Mouse (Mus musculus) liver, embryonic 14.5 days (tissue): ENCODE measurements at regions not wholly inside any gene's neighbourhood (a gene's known extent, or its start where the extent isn't known, plus 50 kb on each side); places are given as distances from the start of the nearest gene placed in this dataset.

Experiments used
- ATAC-seq: fragments of 200-750 bp; cut with Nextera tagmentation; 2 replicates; pipeline ENCODE4 v1.8.0; 2017; ENCODE audit warnings: moderate number of reproducible peaks, mild to moderate bottlenecking, moderate library complexity; ENCODE audit not compliant: insufficient read depth
- DNase-seq, 3 experiments: peaks; one replicate each; pipeline ENCODE4 v3.0.0-alpha.2; 2012 to 2013; ENCODE audit warnings: low read depth in 3 of 3, low spot score in 3 of 3
- H3K27ac ChIP-seq: fragments of 300-500 bp; sonication (generic); 2 replicates; pipeline ENCODE4 v1.5.1; 2014; ENCODE audit warnings: moderate library complexity, mild to moderate bottlenecking, control low read depth, inconsistent platforms
- H3K27me3 ChIP-seq: fragments of 300-500 bp; sonication (generic); 2 replicates; pipeline ENCODE4 v1.6.1; 2014; ENCODE audit warnings: mild to moderate bottlenecking, low read length, moderate library complexity; ENCODE audit not compliant: control insufficient read depth, insufficient read depth
- H3K36me3 ChIP-seq: fragments of 300-500 bp; sonication (generic); replicated peaks from 2 replicates; pipeline ENCODE4 v1.6.1; 2014; ENCODE audit warnings: low read depth; ENCODE audit not compliant: control insufficient read depth, insufficient read depth
- H3K4me1 ChIP-seq, 2 experiments: fragments of 200-500 bp in 1 of 2; fragments of 300-500 bp in 1 of 2; sonication (generic) in 1 of 2; replicated peaks; 2 replicates each; pipeline ENCODE4 v1.6.1; 2012 to 2014; ENCODE audit warnings: antibody characterized with exemption in 1 of 2, inconsistent platforms in 1 of 2, low read length in 1 of 2; ENCODE audit not compliant: control insufficient read depth in 2 of 2, insufficient read depth in 2 of 2
- H3K4me2 ChIP-seq: fragments of 300-500 bp; sonication (generic); 2 replicates; pipeline ENCODE4 v1.6.1; 2014; ENCODE audit warnings: low read depth, mild to moderate bottlenecking, control low read depth, moderate library complexity
- H3K4me3 ChIP-seq, 2 experiments: fragments of 200-500 bp in 1 of 2; fragments of 300-500 bp in 1 of 2; sonication (generic) in 1 of 2; 2 replicates each; pipeline ENCODE4 v1.5.1; 2012 to 2014; ENCODE audit warnings: low read depth in 2 of 2, low read length in 2 of 2, mild to moderate bottlenecking in 2 of 2, control low read depth in 1 of 2, inconsistent platforms in 1 of 2, moderate library complexity in 1 of 2; ENCODE audit not compliant: insufficient read depth in 1 of 2
- H3K9ac ChIP-seq: fragments of 300-500 bp; sonication (generic); replicated peaks from 2 replicates; pipeline ENCODE4 v1.6.1; 2014; ENCODE audit warnings: mild to moderate bottlenecking, control low read depth, moderate library complexity
- H3K9me3 ChIP-seq: fragments of 300-500 bp; sonication (generic); 2 replicates; pipeline ENCODE4 v1.6.1; 2016; ENCODE audit warnings: low read length, mixed read lengths; ENCODE audit not compliant: control insufficient read depth
- CTCF ChIP-seq: IDR thresholded peaks from 2 replicates; pipeline ENCODE4 v1.5.1; 2016; ENCODE audit warnings: antibody characterized with exemption, low read depth, control low read depth
- EP300 ChIP-seq: IDR thresholded peaks from 2 replicates; pipeline ENCODE4 v1.6.1; 2016; ENCODE audit warnings: antibody characterized with exemption, low read depth
- WGBS: fragments of 180-500 bp; shearing (Covaris S2); extraction: QIAGEN DNeasy Blood & Tissue Kit; methylation state at CpG from one replicate; pipeline ENCODE4 v1.1.7; 2014; ENCODE audit not compliant: insufficient replicate concordance; 5-methylcytosine and 5-hydroxymethylcytosine counted together

DNA sequence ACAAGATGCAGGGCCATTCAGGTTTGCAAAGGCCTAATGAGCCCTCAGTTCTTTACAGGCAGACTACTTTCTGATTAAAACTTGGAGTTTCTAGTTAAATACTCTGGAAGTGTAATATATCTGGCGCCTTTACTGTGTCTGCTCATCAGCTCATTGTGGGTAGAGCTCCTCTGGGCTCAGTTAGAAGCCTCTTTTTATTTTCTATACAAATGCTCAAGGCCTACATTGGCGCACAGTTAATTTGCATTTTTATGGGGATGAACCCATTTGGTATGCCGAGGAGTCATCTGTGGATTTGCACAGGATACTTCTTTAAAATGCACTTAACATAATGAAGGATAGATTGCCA is 573.5 kb downstream of the Rps29 start:
- 49% methylated on average over 3 of the region's 3 CpGs for WGBS
- Histone ChIP-seq H3K27ac (no peak overlapping the region), H3K9me3 (no peaks in the 10 kb centered on the region), H3K36me3 (no peaks in the 10 kb centered on the region), H3K27me3 (no peaks in the 10 kb centered on the region), H3K4me3 (no peak overlapping the region), H3K9ac (no peak overlapping the region), H3K4me2 (no peak overlapping the region), H3K4me1 (no peaks in the 10 kb centered on the region)
- no peak for TF ChIP-seq EP300
- no peak for TF ChIP-seq CTCF
- no peak for DNase-seq
- ATAC-seq = no peak

DNA sequence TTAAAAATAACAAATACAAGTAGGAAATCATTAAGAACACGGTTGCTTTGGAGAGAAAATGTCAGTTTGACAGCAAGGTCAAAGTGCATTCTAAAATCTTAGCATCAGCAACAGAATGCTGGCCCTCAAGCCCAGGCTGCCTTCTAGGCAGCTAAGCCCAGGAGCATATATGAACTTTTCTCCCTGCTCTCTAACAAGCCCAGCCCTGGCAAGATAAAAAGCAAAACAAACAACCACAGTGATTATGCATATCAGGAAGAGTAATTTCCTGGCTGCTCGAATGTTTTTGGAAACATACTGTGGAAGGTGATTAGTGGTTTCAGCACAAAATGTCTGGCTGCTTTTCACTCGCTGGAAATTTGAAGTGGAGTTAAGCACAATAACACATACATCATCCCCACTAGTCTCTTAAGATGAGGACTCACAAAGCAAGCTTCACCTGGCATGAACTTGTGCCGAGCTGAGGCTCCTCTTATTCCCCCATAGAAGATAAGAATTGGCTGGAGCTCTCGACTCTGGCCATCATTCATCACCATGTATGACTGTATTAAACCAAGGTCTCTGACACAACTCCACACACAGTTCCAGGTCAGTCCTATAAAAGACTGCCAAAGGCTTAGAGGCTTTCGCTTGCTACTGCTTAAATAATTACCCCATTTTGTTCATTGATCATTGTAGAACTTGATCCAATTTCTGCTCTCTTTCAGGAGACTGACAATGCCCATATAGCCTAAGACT is 574.0 kb downstream of the Rps29 start:
- Histone ChIP-seq H3K36me3 (no peaks in the 10 kb centered on the region), H3K4me1 (no peaks in the 10 kb centered on the region), H3K4me3 (no peak overlapping the region), H3K27me3 (no peaks in the 10 kb centered on the region), H3K27ac (no peak overlapping the region), H3K9ac (no peak overlapping the region), H3K4me2 (no peak overlapping the region), H3K9me3 (no peaks in the 10 kb centered on the region)
- ATAC-seq (no peak), DNase-seq (no peak)
- TF ChIP-seq CTCF (no peak), EP300 (no peak)
- 32% methylated on average over 6 of the region's 6 CpGs for WGBS

DNA sequence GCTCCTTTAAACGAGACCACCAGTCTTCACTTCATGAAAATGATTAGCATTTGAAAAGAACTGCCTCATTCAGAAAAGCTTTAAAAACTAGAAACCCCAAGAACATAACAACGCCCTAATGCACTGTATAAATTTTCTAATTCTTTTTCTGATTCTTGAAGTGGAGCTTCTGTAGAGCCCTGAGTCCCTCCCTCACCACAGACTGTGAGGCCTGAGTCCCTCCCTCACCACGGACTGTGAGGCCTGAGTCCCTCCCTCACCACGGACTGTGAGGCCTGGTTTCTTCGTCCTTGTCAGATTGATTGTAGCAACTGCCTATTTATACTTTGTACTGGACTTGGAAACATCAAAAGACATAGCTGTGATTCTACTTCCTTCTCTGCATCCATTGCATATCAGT is 579.1 kb downstream of the Rps29 start:
- Histone ChIP-seq H3K9ac (no peak overlapping the region), H3K9me3 (no peaks in the 10 kb centered on the region), H3K27me3 (no peaks in the 10 kb centered on the region), H3K4me3 (no peak overlapping the region), H3K4me1 (no peaks in the 10 kb centered on the region), H3K27ac (no peak overlapping the region), H3K36me3 (no peaks in the 10 kb centered on the region), H3K4me2 (no peak overlapping the region)
- no peak for ATAC-seq
- TF ChIP-seq EP300 = no peak
- no peak for TF ChIP-seq CTCF
- no peak for DNase-seq
- WGBS = 38% methylated on average over 5 of the region's 5 CpGs

DNA sequence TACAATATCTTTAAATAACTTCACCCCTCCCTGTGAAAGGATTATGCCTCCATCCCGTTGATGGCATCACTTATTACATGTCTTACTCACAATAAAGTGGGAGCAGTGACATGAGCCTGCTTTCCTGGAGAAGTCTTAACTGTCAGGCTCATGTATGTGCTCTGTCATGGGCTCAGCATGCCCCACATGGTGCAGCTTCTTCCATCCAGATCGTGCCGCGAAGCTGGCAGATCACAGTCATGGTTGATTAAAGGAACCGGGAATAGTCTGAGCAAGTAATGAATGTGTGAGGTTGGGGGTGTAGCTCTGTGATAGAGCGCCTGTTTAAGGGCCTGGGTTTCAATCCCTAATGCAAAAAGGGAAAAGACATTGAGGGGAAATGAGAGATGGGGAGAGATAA is 581.5 kb downstream of the Rps29 start:
- ATAC-seq (no peak), DNase-seq (no peak)
- no peak overlapping the region for H3K9ac ChIP-seq
- no peak overlapping the region for H3K4me2 ChIP-seq
- no peaks in the 10 kb centered on the region for H3K36me3 ChIP-seq
- H3K27ac ChIP-seq = no peak overlapping the region
- WGBS = 63% methylated on average over 6 of the region's 6 CpGs
- no peaks in the 10 kb centered on the region for H3K27me3 ChIP-seq
- no peaks in the 10 kb centered on the region for H3K4me1 ChIP-seq
- H3K4me3 ChIP-seq = no peak overlapping the region
- no peaks in the 10 kb centered on the region for H3K9me3 ChIP-seq
- TF ChIP-seq EP300 (no peak), CTCF (no peak)

DNA sequence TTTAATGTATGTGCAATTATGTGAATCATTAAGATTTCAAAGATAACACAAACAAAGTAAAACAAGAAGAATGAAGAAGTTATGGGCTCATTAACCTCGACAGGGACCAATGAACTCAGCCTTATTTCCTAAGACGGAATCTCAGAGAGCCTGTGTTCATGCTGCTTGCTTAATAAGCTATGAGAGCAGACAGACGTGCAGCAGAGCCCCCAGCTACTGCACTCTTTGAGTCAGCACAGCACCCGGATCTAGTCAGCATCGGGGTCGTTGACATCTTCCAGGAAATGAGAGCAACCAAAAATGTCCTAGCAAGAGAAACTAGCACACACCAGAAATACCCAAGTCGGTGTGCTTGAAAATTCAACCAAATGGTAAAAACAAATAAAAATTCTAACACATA is 582.1 kb downstream of the Rps29 start:
- H3K9ac ChIP-seq = no peak overlapping the region
- H3K36me3 ChIP-seq = no peaks in the 10 kb centered on the region
- ATAC-seq (no peak), DNase-seq (no peak)
- H3K4me3 ChIP-seq = no peak overlapping the region
- H3K27me3 ChIP-seq = no peaks in the 10 kb centered on the region
- no peaks in the 10 kb centered on the region for H3K4me1 ChIP-seq
- H3K9me3 ChIP-seq = no peaks in the 10 kb centered on the region
- 55% methylated on average over 7 of the region's 7 CpGs for WGBS
- H3K4me2 ChIP-seq = no peak overlapping the region
- TF ChIP-seq EP300 (no peak), CTCF (no peak)
- no peak overlapping the region for H3K27ac ChIP-seq
